Mouse (Mus musculus) spleen, embryonic (tissue): ENCODE results near the gene Ildr1.

Source experiments
- CTCF ChIA-PET: fragments of 350-600 bp; sonication (Branson Sonifier 250); formaldehyde crosslinking; loops from one replicate; lab custom pipeline; 2022; lab: Charles Lee

Ildr1 gene

GRCm38 (mm10) chr16:36751979-36752378, 58.2 kb downstream of the Ildr1 start:
- CTCF ChIA-PET, result no interaction called here

- CTCF ChIA-PET, result no interaction called here
These were observed 76.5 kb downstream of the Ildr1 start for GRCm38 (mm10) chr16:36770191-36770771.

GRCm38 (mm10) chr16:36770830-36771229, 77.1 kb downstream of the Ildr1 start:
- CTCF ChIA-PET, result no interaction called here

GRCm38 (mm10) chr16:36771244-36771643, 77.5 kb downstream of the Ildr1 start:
- CTCF ChIA-PET, result no interaction called here

GRCm38 (mm10) chr16:36771703-36772102, 77.9 kb downstream of the Ildr1 start:
- CTCF ChIA-PET, result no interaction called here

- CTCF ChIA-PET, result no interaction called here
These were observed 79.2 kb downstream of the Ildr1 start for GRCm38 (mm10) chr16:36772996-36773395.

GRCm38 (mm10) chr16:36775658-36776057, 81.9 kb downstream of the Ildr1 start:
- CTCF ChIA-PET, result no interaction called here
